Mouse (Mus musculus) bone marrow macrophage, adult 2 months (primary cell): ENCODE measurements around the gene Fgd6.

ENCODE experiments used
- CTCF ChIP-seq: IDR thresholded peaks from 2 replicates; pipeline ENCODE4 v1.5.1; 2012; ENCODE audit warnings: low read depth, mild to moderate bottlenecking, low read length, moderate library complexity
- POLR2A ChIP-seq: IDR thresholded peaks from 2 replicates; pipeline ENCODE4 v1.6.1; 2012; ENCODE audit warnings: mild to moderate bottlenecking, low read depth, low read length, borderline replicate concordance

- TF ChIP-seq POLR2A (no peak), CTCF (no peak)
These were observed 76.4 kb downstream of the Fgd6 start for GRCm38 (mm10) chr10:94112207-94112606.
